ENCODE assay signal across 25 mouse cellular contexts in genomic region chr7:46727584-46727983, GRCm38 (mm10). TPM values are rescaled to one million over a fixed set of nuclear protein-coding genes. Genes with fewer than 3 reads are reported as not detected.
A peak's percentile ranks its signal among the peaks of the same experiment; 100 is the strongest.
DNase-seq lines count a peak whose midpoint lies in the region; ATAC-seq and TF ChIP-seq lines count a peak whose summit lies in the region.
"Had no signal": no experiment of that assay in that cellular context is flagged by ENCODE, and none has a peak within 500 bp of the region (broad histone marks: within the 10 kb centered on the region; RNA-seq: fewer than 3 reads in every experiment).

No protein-coding gene starts in this region.

- no peak overlapping the region for H3K27ac ChIP-seq in hindbrain, postnatal 0 days
- H3K27ac ChIP-seq: embryonic facial prominence, embryonic 10.5 days; embryonic facial prominence, embryonic 12.5 days; forebrain, embryonic 13.5 days had no signal

- H3K9me3 ChIP-seq in hindbrain, postnatal 0 days (ENCODE audit: low read length): no peaks in the 10 kb centered on the region
- H3K9me3 ChIP-seq: embryonic facial prominence, embryonic 10.5 days; embryonic facial prominence, embryonic 12.5 days; forebrain, embryonic 13.5 days had no signal

- H3K36me3 ChIP-seq in hindbrain, postnatal 0 days (ENCODE audit: insufficient read depth, low read length): no peaks in the 10 kb centered on the region
- H3K36me3 ChIP-seq: embryonic facial prominence, embryonic 10.5 days; embryonic facial prominence, embryonic 12.5 days had no signal

- H3K4me3 ChIP-seq in hindbrain, postnatal 0 days (ENCODE audit: low read length): no peak overlapping the region
- H3K4me3 ChIP-seq: embryonic facial prominence, embryonic 10.5 days; embryonic facial prominence, embryonic 12.5 days; forebrain, embryonic 13.5 days had no signal

- H3K27me3 ChIP-seq in hindbrain, postnatal 0 days (ENCODE audit: insufficient read depth, low read length): no peaks in the 10 kb centered on the region
- H3K27me3 ChIP-seq: embryonic facial prominence, embryonic 12.5 days; forebrain, embryonic 13.5 days had no signal

- no peak overlapping the region for H3K9ac ChIP-seq in hindbrain, postnatal 0 days (replicated peaks; ENCODE audit: low read length)
- H3K9ac ChIP-seq: embryonic facial prominence, embryonic 12.5 days; forebrain, embryonic 13.5 days had no signal

- peak; percentile 30 for DNase-seq in adrenal gland, adult 2 months
- no peak for DNase-seq in adrenal gland, adult 18-20 months (ENCODE audit: low spot score in 2 of 2)
- DNase-seq in 3T3-L1 (ENCODE audit: low read depth, low spot score) (peak; percentile 35), NIH3T3 (ENCODE audit: low read depth) (peak; percentile 6)
- no peak for DNase-seq in hindbrain, postnatal 0 days (ENCODE audit: low spot score)
- DNase-seq in spleen, adult 18-20 months: no peak
- DNase-seq: adrenal gland, adult 8-10 months; adrenal gland, postnatal 14 days; adrenal gland, postnatal 36 days; cerebellum, adult 11-12 months; cerebellum, adult 2 months; cerebellum, adult 9-10 months; cerebellum, postnatal 10 days; cerebellum, postnatal 25 days had no signal

- TF ChIP-seq CTCF in hindbrain, postnatal 0 days (IDR thresholded peaks at IDR 0.05; ENCODE audit: low read depth): no peak

- ATAC-seq in hindbrain, postnatal 0 days: no peak
- ATAC-seq: activated CD4-positive, CD25-positive, alpha-beta regulatory T cell, adult 4 months; forebrain, embryonic 13.5 days; forebrain, embryonic 16.5 days had no signal

- 83% methylated on average over 1 of the region's 1 CpGs for WGBS in hindbrain, postnatal 0 days

- no peak overlapping the region for H3K4me2 ChIP-seq in hindbrain, postnatal 0 days (ENCODE audit: low read depth, low read length)
- H3K4me2 ChIP-seq: embryonic facial prominence, embryonic 12.5 days; forebrain, embryonic 13.5 days had no signal

- H3K4me1 ChIP-seq in hindbrain, postnatal 0 days (ENCODE audit: insufficient read depth, low read length): no peaks in the 10 kb centered on the region
- H3K4me1 ChIP-seq: embryonic facial prominence, embryonic 10.5 days; embryonic facial prominence, embryonic 12.5 days; forebrain, embryonic 13.5 days had no signal

RNA-seq across cellular contexts. Expression of gene Saa4, which starts 4.8 kb away (rescaled TPM):
- under 1 TPM in 1 of 2 experiments, not detected in 1; 0.43 TPM for total RNA-seq in adrenal gland, adult 2 months (2021)
- not detected in 2 replicates for polyA plus RNA-seq in adrenal gland, adult 2 months (2012; rRNA removed)
- total RNA-seq in adrenal gland, adult 18-20 months (2021): not detected
- not detected in 2 replicates for total RNA-seq in hindbrain, postnatal 0 days (2014; rRNA removed)
- not detected in 2 replicates for polyA plus RNA-seq in hindbrain, postnatal 0 days (2015; fragmentation: Nextera tagmentation; extraction: Ambion mirVana)
- total RNA-seq: adrenal gland, adult 8-10 months; ES-E14; MEL had no signal
- polyA plus RNA-seq: activated CD4-positive, CD25-positive, alpha-beta regulatory T cell, adult 4 months; C2C12; cerebellum, adult 2 months; cortical plate, adult 2 months; embryonic facial prominence, embryonic 10.5 days; embryonic facial prominence, embryonic 12.5 days; embryonic facial prominence, embryonic 14.5 days; forebrain, embryonic 11.5 days; forebrain, embryonic 13.5 days; forebrain, embryonic 16.5 days had no signal

RNA-seq across cellular contexts. Expression of gene Saa3, which starts 12.1 kb away (rescaled TPM):
- total RNA-seq in adrenal gland, adult 2 months (2021): 1 to 10 TPM; 1.0 to 8.9 TPM
- polyA plus RNA-seq in adrenal gland, adult 2 months (2012; rRNA removed): 0.33 TPM in 1 of 2 replicates, not detected in the other
- 1 to 10 TPM; 1.1 to 4.0 TPM for total RNA-seq in adrenal gland, adult 18-20 months (2021)
- total RNA-seq in hindbrain, postnatal 0 days (2014; rRNA removed): 0.54 TPM in 1 of 2 replicates, not detected in the other
- 0.36 and 0.43 TPM in 2 replicates for polyA plus RNA-seq in hindbrain, postnatal 0 days (2015; fragmentation: Nextera tagmentation; extraction: Ambion mirVana)
- polyA plus RNA-seq: activated CD4-positive, CD25-positive, alpha-beta regulatory T cell, adult 4 months; cerebellum, adult 2 months; cortical plate, adult 2 months; embryonic facial prominence, embryonic 10.5 days; forebrain, embryonic 11.5 days had no signal

RNA-seq across cellular contexts. Expression of gene Saa1, which starts 15.2 kb away (rescaled TPM):
- not detected for total RNA-seq in adrenal gland, adult 2 months (2021)
- not detected in 2 replicates for polyA plus RNA-seq in adrenal gland, adult 2 months (2012; rRNA removed)
- total RNA-seq in adrenal gland, adult 18-20 months (2021): not detected
- total RNA-seq in hindbrain, postnatal 0 days (2014; rRNA removed): not detected in 2 replicates
- polyA plus RNA-seq in hindbrain, postnatal 0 days (2015; fragmentation: Nextera tagmentation; extraction: Ambion mirVana): 0.32 and 0.43 TPM in 2 replicates
- total RNA-seq: adrenal gland, adult 8-10 months; ES-E14; MEL had no signal
- polyA plus RNA-seq: C2C12; cortical plate, adult 2 months; embryonic facial prominence, embryonic 14.5 days; forebrain, embryonic 11.5 days; forebrain, embryonic 13.5 days; forebrain, embryonic 16.5 days had no signal

RNA-seq across cellular contexts. Expression of gene Saal1, which starts 17.1 kb away (rescaled TPM):
- 1 to 10 TPM; 5.7 to 8.4 TPM for total RNA-seq in adrenal gland, adult 2 months (2021)
- 3.3 and 4.0 TPM in 2 replicates for polyA plus RNA-seq in adrenal gland, adult 2 months (2012; rRNA removed)
- total RNA-seq in adrenal gland, adult 18-20 months (2021): 1 to 10 TPM; 6.5 to 7.8 TPM
- total RNA-seq in hindbrain, postnatal 0 days (2014; rRNA removed): 12.2 and 14.4 TPM in 2 replicates
- polyA plus RNA-seq in hindbrain, postnatal 0 days (2015; fragmentation: Nextera tagmentation; extraction: Ambion mirVana): 13.0 and 13.4 TPM in 2 replicates

RNA-seq across cellular contexts. Expression of gene Saa2, which starts 24.0 kb away (rescaled TPM):
- total RNA-seq in adrenal gland, adult 2 months (2021): not detected
- not detected in 2 replicates for polyA plus RNA-seq in adrenal gland, adult 2 months (2012; rRNA removed)
- total RNA-seq in adrenal gland, adult 18-20 months (2021): not detected
- total RNA-seq in hindbrain, postnatal 0 days (2014; rRNA removed): 0.05 TPM in 1 of 2 replicates, not detected in the other
- polyA plus RNA-seq in hindbrain, postnatal 0 days (2015; fragmentation: Nextera tagmentation; extraction: Ambion mirVana): 0.39 and 1.1 TPM in 2 replicates
- total RNA-seq: adrenal gland, adult 8-10 months; ES-E14; MEL had no signal
- polyA plus RNA-seq: cerebellum, adult 2 months; cortical plate, adult 2 months; embryonic facial prominence, embryonic 12.5 days; embryonic facial prominence, embryonic 14.5 days; forebrain, embryonic 11.5 days; forebrain, embryonic 13.5 days; forebrain, embryonic 16.5 days had no signal

Comparison
In these comparisons a context has a peak if more than half of its experiments do, and no peak if none do; other contexts are left out.
1. DNase-seq: peak in adrenal gland, adult 2 months (single experiment), 3T3-L1 (single experiment) and NIH3T3 (single experiment); none in adrenal gland, adult 18-20 months (0 of 2), hindbrain, postnatal 0 days (single experiment) and spleen, adult 18-20 months (0 of 2).